Mouse (Mus musculus) heart, postnatal 4 days (tissue): ENCODE results near the gene Gls2. TPM values are rescaled to one million over a fixed set of nuclear protein-coding genes. Genes with fewer than 3 reads are reported as not detected.
"Not testable (repeated sequence)": the region's sequence is repeated elsewhere in the genome, so short reads cannot be mapped to it uniquely, and the experiment has no call there.

Experiments used
- DNase-seq: peaks from one replicate; pipeline ENCODE4 v3.0.0; 2021
- total RNA-seq, 2 experiments: library from RNA; stranded (reverse); gene quantifications; 2 replicates each; pipeline ENCODE4 v1.2.3; 2021

Gene Gls2
- total RNA-seq: 1 to 10 TPM in 1 of 2 experiments, under 1 TPM in 1; 0.48 to 1.2 TPM

DNA sequence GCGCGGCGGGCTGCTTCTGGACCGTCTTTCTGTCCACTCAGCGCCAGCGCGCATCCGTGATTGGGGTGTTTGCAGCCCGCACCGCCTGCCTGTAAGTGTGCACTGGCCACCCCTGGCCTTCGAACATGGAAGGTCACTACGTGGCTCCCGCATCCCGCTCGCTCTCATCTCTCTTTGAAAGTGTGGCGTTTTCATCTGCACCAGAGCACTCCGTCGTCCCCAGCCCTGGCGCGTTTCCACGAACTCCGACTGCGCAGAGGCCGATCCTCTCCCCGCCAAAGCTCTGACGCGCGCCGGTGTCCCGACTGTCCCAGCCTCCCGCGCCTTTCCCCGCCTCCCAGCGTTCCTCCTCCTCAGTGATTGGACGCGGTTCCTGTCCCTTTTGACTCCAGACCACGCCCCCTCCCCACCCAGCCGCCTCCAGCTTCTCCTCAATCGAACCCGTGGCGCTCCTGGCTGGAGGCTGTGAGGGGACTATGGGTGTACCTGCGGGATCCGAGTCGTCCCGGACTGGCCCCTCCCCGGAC, at the start of gene Gls2:
Gene Gls2 (plus strand): TSS at position 434 of the 527 bp plus-strand sequence.
- peak; percentile 98 for DNase-seq

DNA sequence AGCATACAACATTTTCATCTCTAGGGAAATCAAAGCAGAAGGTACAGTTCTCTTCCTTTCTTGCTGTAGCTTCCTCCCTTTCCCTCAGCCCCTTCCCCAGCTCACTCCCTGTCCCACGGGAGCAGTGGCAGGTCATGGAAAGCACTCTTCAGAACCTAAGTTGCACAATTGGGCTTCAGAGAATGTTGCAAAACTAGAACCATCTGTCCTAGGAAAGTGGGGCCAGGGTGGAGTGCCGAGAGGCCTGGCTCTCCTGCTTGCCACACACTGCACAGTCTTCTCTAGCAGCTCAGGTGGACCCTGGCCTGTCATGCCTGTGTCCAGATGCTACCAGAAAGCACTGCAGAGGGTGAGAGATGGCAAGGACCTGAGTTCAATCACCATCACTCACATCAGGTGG, 49.3 kb upstream of the Gls2 start:
- DNase-seq: no peak

DNA sequence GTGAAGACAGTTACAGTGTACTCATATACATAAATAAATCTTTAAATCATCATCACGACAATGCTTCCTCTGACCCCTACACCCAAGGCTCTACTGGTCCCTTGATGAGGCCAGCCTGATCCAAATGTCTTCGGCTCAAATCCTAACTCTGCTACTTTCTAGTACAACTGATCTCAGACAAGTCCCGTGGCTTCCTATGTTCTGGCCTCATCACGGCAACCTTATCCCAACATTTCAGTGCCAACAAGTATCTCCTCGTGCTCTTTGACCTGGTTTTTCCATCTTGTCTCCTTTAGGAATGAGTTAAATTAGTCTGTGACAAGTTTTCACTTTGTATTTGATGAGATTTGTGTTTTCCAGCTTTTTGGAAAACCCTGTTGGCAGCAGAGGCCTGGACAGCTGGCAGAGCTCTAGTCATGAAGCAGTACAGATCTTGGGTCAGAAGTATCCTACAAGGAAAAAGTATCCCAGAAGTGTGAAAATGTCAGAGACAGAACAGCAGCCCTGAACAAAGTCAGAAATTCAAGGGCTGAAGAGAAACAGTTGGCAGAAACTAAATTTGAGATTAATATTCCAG, 45.4 kb upstream of the Gls2 start:
- DNase-seq: peak; percentile 35

DNA sequence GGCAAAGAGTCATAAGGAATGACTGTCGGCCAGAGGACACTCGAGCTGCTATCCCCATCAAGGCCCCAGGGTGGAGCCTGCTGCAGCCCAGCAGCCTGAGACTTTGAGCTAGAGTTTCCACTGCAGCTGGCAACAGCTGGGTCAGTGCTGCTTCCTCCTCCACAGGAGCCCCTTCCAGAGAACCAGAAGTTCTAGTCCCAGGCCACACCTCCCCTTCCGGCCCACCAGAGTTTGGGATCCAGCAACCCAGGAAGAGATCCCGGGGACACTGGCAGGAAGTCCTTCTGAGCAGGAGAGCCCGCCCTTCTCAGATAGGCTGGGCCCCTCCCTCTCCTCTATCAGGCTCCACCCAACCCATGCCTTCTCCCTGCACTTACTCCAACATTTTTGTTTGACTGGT, 44.7 kb upstream of the Gls2 start:
- peak; percentile 89 for DNase-seq

DNA sequence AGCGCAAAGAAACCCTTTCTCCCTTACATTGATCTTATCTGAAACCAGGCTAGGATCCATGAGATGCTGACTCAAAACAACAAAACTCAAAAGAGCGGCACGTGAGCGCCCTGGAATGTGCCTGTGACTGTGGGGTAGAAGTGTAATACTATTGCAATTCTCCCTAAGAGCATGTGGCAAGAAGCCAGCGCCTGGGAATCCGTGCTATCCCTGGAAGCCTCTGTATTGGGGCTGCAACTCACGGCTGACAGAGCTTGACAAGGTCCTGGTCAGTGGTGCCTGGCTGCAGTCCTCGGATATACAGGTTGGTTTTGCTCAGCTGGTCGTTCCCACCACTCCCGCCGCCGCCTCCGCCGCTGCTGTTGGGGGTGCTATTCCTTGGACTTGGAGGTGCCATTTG, 43.3 kb upstream of the Gls2 start:
- peak; percentile 87 for DNase-seq

DNA sequence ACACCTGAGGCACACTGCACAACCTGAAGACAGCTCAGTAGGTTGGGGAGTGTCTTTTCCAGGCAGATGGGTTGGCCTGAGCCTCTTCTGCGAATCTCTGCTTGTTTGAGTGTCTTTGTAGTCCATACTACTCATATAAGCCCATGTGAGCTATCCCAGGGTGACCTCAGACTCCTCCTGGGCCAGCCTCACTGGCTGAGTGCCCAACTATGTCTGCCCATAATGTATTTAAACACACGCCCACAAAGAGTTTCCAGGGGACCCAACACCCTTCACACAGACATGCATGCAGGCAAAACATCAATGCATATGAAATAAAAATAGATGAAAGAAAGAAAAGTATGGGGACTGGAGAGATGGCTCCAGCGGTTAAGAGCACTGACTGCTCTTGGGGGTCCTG, 40.3 kb upstream of the Gls2 start:
- peak; percentile 26 for DNase-seq

DNA sequence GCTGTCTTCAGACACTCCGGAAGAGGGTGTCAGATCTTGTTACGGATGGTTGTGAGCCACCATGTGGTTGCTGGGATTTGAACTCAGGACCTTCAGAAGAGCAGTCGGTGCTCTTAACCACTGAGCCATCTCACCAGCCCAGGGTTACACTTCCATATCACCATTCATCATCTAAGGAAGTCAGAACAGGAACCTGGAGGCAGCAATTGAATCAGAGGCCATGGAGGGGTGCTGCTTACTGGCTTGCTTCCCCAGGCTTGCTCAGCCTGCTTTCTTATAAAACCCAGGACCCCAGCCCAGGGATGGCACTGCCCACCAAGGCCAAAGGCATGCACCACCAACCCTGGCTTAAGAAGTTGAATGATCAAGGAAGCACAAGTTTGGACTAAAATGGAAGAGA, 28.5 kb upstream of the Gls2 start:
- DNase-seq: not testable (repeated sequence)

DNA sequence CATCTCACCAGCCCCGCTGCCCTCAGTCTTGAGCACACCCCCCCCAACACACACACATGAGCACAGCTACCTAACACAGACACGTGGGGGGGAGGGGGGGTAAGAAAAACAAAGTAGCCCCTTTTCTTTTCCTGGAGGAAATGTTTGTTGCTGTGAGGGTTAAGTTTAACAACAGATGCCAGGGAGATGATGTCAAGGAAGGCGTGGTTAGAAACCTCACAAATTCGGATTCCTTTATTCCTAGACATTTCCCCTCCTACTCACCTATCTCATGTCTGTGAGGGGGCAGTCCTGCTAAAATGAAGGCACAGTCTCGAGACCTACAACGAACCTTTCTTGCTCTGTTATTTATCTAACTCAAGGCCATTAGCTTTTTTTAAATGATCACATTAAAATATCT, 27.2 kb upstream of the Gls2 start:
- DNase-seq: no peak

DNA sequence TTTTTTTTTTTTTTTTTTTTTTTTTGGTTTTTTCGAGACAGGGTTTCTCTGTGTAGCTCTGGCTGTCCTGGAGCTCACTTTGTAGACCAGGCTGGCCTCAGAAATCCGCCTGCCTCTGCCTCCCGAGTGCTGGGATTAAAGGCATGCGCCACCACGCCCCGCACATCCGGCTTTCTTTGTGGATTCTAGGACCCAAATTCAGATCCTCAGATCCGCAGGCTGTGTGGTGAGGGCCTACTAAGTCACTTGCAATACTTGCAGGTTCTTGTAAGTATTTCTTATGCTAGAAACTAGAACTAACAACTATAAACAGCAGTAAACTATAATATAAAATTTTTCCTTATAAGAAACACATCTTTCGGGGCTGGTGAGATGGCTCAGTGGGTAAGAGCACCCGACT, 22.9 kb upstream of the Gls2 start:
- not testable (repeated sequence) for DNase-seq

DNA sequence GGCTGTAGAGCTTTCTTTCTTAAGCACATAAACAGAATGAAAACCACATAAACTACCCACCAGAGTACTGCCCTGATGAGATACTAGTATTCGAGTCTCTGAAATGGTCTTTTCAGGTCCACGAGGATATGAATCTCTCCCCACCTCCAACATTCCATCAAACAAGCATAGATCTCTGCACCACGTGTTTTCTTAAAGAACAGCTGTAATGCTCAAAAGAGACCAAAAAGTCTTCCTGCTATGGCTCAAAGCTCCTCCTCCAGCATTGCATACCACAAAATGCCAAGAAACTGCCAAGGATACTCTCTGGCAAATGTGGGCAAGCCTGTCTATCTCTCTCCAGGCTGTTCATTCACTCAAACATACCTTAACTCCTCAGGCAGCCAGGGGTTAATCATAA, 19.0 kb upstream of the Gls2 start:
- no peak for DNase-seq

DNA sequence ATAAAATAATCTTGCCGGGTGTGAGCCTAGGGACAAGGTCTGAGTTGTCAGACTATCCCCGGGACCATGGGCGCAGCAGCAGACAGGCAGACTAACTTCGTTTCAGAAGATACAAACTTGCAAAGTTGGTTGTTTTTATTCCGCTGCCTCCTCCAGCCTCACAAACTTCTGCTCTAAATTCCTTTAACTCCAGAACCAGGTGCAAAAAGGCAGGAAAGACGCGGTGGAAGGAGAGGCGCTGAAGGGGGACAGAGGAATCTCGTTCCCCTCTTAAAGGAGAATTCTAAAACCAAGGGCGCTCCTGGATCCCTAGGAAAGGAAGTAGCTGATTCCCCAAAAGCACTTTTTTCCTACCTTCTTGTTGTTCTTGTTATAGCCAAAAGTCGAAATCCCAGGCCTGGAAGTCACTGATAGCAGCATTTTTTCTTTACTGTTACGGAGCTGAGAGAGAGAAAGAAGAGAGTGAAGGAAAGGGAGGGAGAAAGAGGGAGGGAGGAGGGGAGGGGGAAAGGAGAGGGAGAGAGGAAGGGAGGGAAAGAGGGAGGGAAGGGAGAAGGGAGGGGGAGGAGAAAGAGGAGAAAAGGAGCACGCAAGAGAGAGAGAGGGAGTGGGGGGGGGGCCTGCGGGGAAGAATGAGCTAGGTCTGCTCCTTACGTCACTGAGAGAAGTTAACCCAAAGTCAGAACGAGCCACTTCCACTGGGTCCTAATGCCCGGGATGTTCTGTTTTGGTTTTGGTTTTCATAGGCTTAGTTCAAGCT, 18.1 kb upstream of the Gls2 start:
- DNase-seq: peak; percentile 64

DNA sequence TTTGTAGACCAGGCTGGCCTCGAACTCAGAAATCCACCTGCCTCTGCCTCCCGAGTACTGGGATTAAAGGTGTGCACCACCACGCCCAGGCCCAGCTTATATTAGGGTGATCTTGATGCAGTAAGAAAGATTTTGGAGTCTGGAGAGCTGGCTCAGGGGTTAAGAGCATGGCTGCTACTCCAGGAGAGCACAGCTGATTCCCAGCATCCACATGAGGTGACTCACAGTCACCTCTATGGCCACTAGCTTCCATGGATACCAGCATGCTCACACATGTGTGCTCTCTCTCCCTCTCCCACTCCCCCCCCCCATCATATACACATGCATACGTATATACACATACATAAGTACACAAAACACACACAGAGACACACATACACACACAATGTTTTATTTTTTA, 16.9 kb upstream of the Gls2 start:
- DNase-seq: no peak

DNA sequence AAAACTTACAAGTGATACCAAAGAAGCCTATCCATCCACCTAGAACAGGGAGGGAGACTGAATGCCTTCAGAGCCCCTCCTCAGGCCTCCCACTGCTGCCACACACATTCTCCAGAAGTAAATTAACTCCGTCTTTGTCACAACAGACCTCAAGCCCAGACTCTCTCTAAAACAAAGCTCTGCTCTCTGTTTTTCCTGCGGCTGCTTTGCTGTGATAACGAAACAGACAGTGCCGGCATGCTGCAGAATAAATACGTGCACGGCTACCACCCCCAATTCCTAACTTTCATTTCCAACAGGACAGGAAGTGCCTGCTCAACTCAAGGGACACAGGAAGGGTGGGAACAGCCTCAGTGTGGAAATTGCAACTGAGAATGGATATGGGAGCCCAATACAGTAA, 14.3 kb upstream of the Gls2 start, which contains the start of gene Rbms2:
Gene Rbms2 (minus strand): TSS at position 309 of the 400 bp plus-strand sequence.
- peak; percentile 49 for DNase-seq

DNA sequence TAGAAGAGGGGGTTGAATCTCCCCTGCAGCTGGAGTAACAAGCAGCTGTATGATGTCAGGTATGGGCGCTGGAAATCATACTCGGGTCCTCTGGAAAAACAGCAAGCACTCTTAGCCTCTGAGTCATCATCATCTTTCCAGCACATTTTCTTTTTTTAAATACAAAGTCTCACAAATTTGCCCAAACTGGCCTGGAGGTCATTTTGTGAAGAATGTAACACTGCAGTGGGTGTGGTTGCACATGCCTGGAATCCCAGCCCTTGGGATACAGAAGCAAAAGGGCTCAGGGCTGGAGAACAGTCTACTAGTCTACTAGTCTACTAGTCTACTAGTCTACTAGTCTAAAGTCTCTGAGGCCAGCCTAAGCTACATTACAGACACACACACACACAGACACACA, 10.0 kb upstream of the Gls2 start:
- DNase-seq: no peak

DNA sequence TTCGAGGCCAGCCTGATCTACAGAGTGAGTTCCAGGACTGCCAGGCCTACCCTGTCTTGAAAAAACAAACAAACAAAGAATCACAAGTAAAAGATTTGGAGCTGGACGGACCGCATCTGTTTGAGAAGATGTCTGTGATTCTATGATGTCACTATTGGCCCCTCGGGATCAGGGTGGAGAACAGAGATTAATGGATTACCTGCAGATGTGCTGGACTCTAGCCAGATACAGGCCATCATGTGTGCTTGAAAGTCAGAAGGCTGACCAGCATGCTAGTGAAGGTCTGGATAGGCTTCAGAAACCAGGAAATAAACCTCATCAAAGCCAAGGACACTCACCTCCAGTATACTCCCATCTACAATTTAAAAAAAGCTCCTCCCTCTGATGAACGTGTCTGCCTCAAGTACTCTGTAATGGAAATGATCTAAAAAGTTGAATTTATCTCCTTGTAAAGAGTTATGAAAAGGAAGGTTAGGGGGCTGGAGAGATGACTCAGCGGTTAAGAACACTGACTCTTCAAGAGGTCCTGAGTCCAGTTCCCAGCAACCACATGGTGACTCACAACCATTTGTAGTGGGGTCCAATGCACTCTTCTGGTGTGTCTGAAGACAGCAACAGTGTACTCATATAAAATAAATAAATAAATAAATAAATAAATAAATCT, 8.8 kb upstream of the Gls2 start:
- no peak for DNase-seq

DNA sequence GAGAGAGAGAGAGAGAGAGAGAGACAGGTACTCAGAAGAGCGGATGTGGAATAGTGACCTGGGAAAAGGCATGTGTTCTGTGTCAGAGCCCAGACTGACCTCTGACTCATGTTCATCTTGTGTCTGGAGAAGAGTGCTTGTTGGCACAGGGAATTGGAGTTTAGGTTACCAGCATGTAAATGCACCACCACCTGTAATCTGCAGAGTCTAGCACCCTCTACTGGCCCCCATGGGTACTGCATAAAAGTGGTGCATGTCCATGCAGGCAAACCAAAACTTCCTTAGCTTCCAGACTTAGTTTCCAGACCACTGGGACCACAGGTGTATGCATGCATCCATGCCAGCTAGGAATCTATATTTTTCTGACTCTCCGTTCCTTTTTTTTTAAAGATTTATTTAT, 8.3 kb upstream of the Gls2 start:
- DNase-seq: peak; percentile 89

DNA sequence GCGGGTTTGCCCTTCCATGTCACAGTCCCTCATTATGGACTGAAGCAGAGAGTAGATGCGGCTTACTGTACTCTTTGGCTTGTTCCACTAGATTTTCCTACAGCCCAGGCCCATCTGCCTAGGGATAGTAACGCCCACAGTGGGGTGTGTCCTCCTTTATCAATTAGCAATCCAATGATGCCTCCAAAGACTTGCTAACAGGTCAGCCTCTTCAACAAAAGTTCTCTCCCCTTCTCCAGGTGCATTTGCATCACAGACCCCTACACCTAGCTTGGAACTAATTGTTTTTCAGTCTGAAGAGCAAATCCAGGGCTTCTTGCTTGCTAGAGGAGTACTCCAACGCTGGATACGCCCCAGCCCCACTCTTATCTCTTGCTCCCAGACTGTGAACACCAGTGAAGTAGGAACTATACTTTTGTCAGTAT, 7.1 kb upstream of the Gls2 start:
- DNase-seq: no peak

DNA sequence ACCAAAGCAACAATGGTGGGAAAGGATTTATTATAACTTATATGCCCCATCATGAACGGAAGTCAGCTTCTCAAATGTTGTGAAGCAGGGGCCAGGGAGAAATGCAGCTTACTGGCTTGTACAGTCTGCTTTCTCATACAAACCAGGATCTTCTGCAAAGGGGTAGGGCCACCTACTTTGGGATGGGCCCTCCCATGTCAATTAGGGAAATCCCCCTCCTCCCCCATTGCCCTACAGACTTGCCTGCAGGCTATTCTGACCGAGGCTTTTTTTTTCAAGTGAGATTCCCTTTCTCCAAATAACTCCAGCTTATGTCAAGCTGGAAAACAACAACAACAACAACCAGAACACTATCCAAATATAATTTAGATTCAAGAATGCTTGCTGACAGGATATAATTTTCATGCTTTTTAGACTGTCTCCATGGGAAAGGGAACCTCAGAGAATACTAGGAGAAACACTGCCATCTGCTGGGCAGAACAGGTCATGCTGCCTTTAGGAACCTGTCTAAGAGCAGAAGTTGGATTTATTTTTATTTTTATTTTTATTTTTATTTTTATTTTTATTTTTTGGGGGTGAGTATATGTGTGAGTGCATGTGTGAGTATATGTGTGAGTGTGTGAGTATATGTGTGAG, 5.9 kb upstream of the Gls2 start:
- DNase-seq: peak; percentile 87

DNA sequence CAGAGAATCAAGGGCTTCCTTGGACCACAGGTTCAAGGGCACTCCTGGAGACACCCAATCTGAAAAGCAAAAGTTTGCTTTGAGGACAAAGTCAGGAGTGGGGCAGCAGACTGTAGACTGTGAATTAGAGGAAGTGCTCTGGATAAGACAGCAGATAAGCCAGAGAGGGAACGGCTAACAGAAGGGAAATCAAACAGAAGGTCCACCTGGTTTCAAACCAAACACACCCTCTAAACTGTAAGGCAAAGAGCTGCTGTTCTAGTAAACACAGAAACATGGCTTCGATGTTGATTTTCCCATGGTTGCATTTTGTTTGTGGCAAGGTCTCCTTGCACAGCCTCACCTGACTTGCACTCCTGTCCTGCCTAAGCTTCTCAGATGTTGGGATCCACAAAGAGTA, 2.8 kb upstream of the Gls2 start:
- DNase-seq: no peak

DNA sequence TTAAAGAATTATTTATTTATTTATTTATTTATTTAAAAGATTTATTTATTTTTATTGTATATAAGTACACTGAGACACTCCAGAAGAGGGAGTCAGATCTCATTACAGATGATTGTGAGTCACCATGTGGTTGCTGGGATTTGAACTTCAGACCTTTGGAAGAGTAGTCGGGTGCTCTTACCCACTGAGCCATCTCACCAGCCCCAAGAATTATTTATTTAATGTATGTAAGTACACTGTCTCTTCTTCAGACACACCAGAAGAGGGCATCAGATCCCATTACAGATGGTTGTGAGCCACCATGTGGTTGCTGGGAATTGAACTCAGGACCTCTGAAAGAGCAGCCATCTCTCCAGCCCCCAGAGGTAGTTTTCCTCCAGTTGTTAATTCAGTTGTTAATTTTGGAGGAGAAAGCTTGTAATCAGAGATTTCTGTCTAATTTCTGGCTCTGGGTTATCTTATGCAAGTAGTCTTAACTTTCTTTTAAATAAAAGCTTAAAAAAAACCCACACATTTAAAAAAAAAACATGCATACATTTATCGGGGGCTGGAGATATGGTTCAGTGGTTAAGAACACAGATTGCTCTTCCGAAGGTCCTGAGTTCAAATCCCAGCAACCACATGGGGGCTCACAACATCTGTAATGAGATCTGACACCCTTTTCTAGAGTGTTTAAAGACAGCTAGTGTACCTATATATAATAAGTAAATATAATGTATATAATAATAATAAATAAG, 2.1 kb upstream of the Gls2 start:
- not testable (repeated sequence) for DNase-seq

DNA sequence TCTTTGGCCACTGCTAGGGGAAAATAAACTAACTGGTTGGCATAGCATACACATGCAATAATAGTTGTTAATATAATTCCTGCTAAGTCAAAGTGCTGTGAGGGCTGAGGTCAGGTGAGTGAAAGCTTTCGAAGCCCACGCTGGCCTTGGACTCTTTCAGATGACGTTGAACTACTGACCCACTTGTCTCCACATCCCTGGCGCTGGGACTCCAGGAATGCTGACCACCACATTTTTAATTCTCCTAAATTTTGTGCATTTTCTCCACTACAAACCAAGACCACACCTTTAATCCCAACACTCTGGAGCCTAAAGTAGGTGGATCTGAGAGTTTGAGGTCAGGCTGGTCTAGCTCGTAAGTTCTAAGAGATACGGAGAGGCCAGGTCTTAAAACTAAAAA, 1.1 kb upstream of the Gls2 start:
- DNase-seq: no peak
